Comparison of ENCODE assay signal across 8 mouse cellular contexts in the genomic region with DNA sequence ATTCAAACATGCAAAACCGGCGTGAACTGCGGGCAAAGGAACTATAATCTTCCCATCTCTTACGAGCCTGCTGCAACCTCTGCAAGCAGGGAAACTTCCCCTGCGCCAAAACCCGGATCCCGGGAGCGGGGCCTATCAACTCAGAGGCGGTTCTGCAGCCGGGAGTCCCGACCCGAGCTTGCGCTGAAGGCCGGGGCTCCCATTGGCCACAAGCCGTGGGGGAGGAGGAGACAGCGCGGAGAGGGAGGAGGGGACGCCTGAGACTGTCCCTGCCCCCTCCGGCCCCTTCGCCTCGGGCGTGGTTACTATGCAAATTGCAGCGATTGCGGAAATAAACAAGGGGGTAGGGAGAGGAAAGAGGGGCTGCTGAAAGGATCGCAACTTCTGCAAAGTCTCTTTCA. TPM values are rescaled to one million over a fixed set of nuclear protein-coding genes. Genes with fewer than 3 reads are reported as not detected.
A peak's percentile ranks its signal among the peaks of the same experiment; 100 is the strongest.
DNase-seq lines count a peak whose midpoint lies in the region; ATAC-seq and TF ChIP-seq lines count a peak whose summit lies in the region.

No protein-coding gene starts in this region.

- under 1% methylated on average over 25 of the region's 25 CpGs for WGBS in hindbrain, embryonic 16.5 days
- WGBS in macrophage (ENCODE audit: missing documents) = 3% methylated on average over 24 of the region's 25 CpGs

- no peaks in the 10 kb centered on the region for H3K79me2 ChIP-seq in macrophage (ENCODE audit: inconsistent target)

- TF ChIP-seq CTCF in left cerebral cortex, adult 2 months (IDR thresholded peaks at IDR 0.05) = no peak

- peak; percentile 94 for ATAC-seq in hindbrain, embryonic 16.5 days

- H3K4me2 ChIP-seq in hindbrain, embryonic 16.5 days (ENCODE audit: low read length) = peak overlapping the region; percentile 78

- intact Hi-C loops in left cerebral cortex, adult 2 months (cut with DNase I) = loop anchor here (2.0 to 10.0 kb wide), 3 partner anchors 13 to 550 kb away; no protein-coding TSS in a partner anchor

- DNase-seq in ZHBTc4 (ENCODE audit: low read depth, low spot score) = peak; percentile 96
- DNase-seq in cerebellum, postnatal 4 days (ENCODE audit: low spot score in 2 of 2) = peak; percentile 84 to 93
- DNase-seq in gastrocnemius, adult 18-20 months (ENCODE audit: low spot score) = peak; percentile 99
- peak; percentile 95 for DNase-seq in left cerebral cortex, adult 2 months (ENCODE audit: extremely low spot score in 1 of 2, low spot score in 2 of 2)
- DNase-seq in retina, postnatal 7 days (ENCODE audit: low read depth, low spot score) = peak; percentile 83
- DNase-seq in urinary bladder, adult 18-20 months (ENCODE audit: low spot score in 2 of 2) = peak; percentile 92 to 99

- peak overlapping the region; percentile 85 for H3K27ac ChIP-seq in hindbrain, embryonic 16.5 days (ENCODE audit: low read depth, low read length)
- peak overlapping the region; percentile 88 for H3K27ac ChIP-seq in left cerebral cortex, adult 2 months
- peak overlapping the region; percentile 84 for H3K27ac ChIP-seq in macrophage

- H3K4me3 ChIP-seq in hindbrain, embryonic 16.5 days (ENCODE audit: low read length) = peak overlapping the region; percentile 54
- H3K4me3 ChIP-seq in left cerebral cortex, adult 2 months = peak overlapping the region; percentile 59
- H3K4me3 ChIP-seq in macrophage (ENCODE audit: inconsistent target) = peak overlapping the region; percentile 51

- H3K9ac ChIP-seq in hindbrain, embryonic 16.5 days (ENCODE audit: low read depth, low read length) = peak overlapping the region; percentile 65

- peaks cover 2% of the 10 kb centered on the region for H3K4me1 ChIP-seq in hindbrain, embryonic 16.5 days (ENCODE audit: control insufficient read depth, insufficient read depth, low read depth, low read length)

- 0 out of 2 replicates have a peak, but pooled peaks cover 2% of the 10 kb centered on the region for H3K27me3 ChIP-seq in hindbrain, embryonic 16.5 days (replicated peaks; ENCODE audit: control insufficient read depth, insufficient read depth, low read length)

- no peaks in the 10 kb centered on the region for H3K9me3 ChIP-seq in hindbrain, embryonic 16.5 days (ENCODE audit: control insufficient read depth, low read length)

- H3K36me3 ChIP-seq in hindbrain, embryonic 16.5 days (ENCODE audit: control insufficient read depth, insufficient read depth, low read length) = no peaks in the 10 kb centered on the region
- no peaks in the 10 kb centered on the region for H3K36me3 ChIP-seq in macrophage (ENCODE audit: inconsistent target)

RNA-seq across cellular contexts. Expression of a gene that starts 0.5 kb away (rescaled TPM):
- 10 to 100 TPM; 56.3 to 56.9 TPM for total RNA-seq in gastrocnemius, adult 18-20 months (2021)
- polyA plus RNA-seq in hindbrain, embryonic 16.5 days (2015; fragmentation: Nextera tagmentation; extraction: Ambion mirVana) = 38.4 and 43.4 TPM in 2 replicates
- total RNA-seq in left cerebral cortex, adult 2 months (2021) = 10 to 100 TPM; 58.1 to 62.5 TPM
- total RNA-seq in macrophage (2018; cell fraction: chromatin; rRNA removed) = 10 to 100 TPM in 25 of 26 experiments, 1 to 10 TPM in 1; 4.6 to 39.4 (median 26.8) TPM
- total RNA-seq in macrophage (2018; cell fraction: cytosol; rRNA removed) = 1 to 10 TPM; 2.9 to 8.9 (median 5.9) TPM
- total RNA-seq in macrophage (2018; cell fraction: nucleus; rRNA removed) = 10 to 100 TPM in 14 of 26 experiments, 1 to 10 TPM in 12; 1.8 to 31.4 (median 11.7) TPM
- polyA plus RNA-seq in macrophage (2018) = 1.9 to 2.6 TPM (median 2.4 TPM) in 3 replicates

RNA-seq across cellular contexts. Expression of a gene that starts 5.8 kb away (rescaled TPM):
- under 1 TPM in 1 of 2 experiments, not detected in 1; 0.21 TPM for total RNA-seq in gastrocnemius, adult 18-20 months (2021)
- polyA plus RNA-seq in hindbrain, embryonic 16.5 days (2015; fragmentation: Nextera tagmentation; extraction: Ambion mirVana) = 20.9 and 21.5 TPM in 2 replicates
- 1 to 10 TPM; 3.7 to 4.9 TPM for total RNA-seq in left cerebral cortex, adult 2 months (2021)
- total RNA-seq in macrophage (2018; cell fraction: chromatin; rRNA removed) = not detected
- total RNA-seq in macrophage (2018; cell fraction: cytosol; rRNA removed) = not detected
- not detected for total RNA-seq in macrophage (2018; cell fraction: nucleus; rRNA removed)
- not detected in 3 replicates for polyA plus RNA-seq in macrophage (2018)

Comparison
In these comparisons a context has a peak if more than half of its experiments do, and no peak if none do; other contexts are left out.
1. Peak in every context shown above with its lines: DNase-seq, ATAC-seq, H3K4me3 ChIP-seq and H3K27ac ChIP-seq.